Mouse (Mus musculus): ENCODE measurements at regions not wholly inside any gene's neighbourhood (a gene's known extent, or its start where the extent isn't known, plus 50 kb on each side); places are given as distances from the start of the nearest gene placed in this dataset.

- no peak for TF ChIP-seq CTCF (IDR thresholded peaks at IDR 0.05; ENCODE audit: low read depth)
- TF ChIP-seq EP300 (IDR thresholded peaks at IDR 0.05; ENCODE audit: low read depth): no peak
Measured at GRCm38 (mm10) chr1:57633986-57634385, 140.0 kb upstream of the Spats2l start.
